Mouse (Mus musculus): ENCODE data around the gene Esp31. TPM values are rescaled to one million over a fixed set of nuclear protein-coding genes. Genes with fewer than 3 reads are reported as not detected.

The Esp31 gene
- not detected in 2 replicates for polyA plus RNA-seq (2012; rRNA removed; ENCODE audit: low replicate concordance)

GRCm38 (mm10) chr17:38639147-38639546, at the start of gene Esp31:
Esp31 (plus strand) TSS chr17:38639447.

Other genes with a start within 250 kb of the Esp31 start
- gene Esp36, start 219.3 kb upstream of the Esp31 start, polyA plus RNA-seq (2012; rRNA removed; ENCODE audit: low replicate concordance) = not detected in 2 replicates
- not detected in 2 replicates for gene Esp34, start 85.3 kb upstream of the Esp31 start, polyA plus RNA-seq (2012; rRNA removed; ENCODE audit: low replicate concordance)

Measured in subcutaneous adipose tissue, adult 2 months (tissue).